Mouse (Mus musculus) left cerebral cortex, postnatal 25 days (tissue): Measurements from ENCODE around the gene Eps8l2. TPM values are rescaled to one million over a fixed set of nuclear protein-coding genes. Genes with fewer than 3 reads are reported as not detected.
"Not testable (repeated sequence)": the region's sequence is repeated elsewhere in the genome, so short reads cannot be mapped to it uniquely, and the experiment has no call there.

Experiments used
- DNase-seq, 2 experiments: peaks; one replicate each; pipeline ENCODE4 v3.0.0; 2022; ENCODE audit warnings: low spot score in 2 of 2, mixed read lengths in 1 of 2
- intact Hi-C: fragments of 180-260 bp; cut with DNase I; formaldehyde crosslinking; loops from one replicate; pipeline ENCODE4 v1.15.1; 2025
- total RNA-seq, 2 experiments: library from RNA; stranded (reverse); gene quantifications; 2 replicates each; pipeline ENCODE4 v1.2.3; 2021

Eps8l2 gene
- total RNA-seq, 2 experiments from 2014 or later = 3.0 to 3.3 TPM

GRCm38 (mm10) chr7:141392552-141393222, 54.0 kb downstream of the Eps8l2 start:
- intact Hi-C loops = no loop called here
- DNase-seq = no peak

DNA sequence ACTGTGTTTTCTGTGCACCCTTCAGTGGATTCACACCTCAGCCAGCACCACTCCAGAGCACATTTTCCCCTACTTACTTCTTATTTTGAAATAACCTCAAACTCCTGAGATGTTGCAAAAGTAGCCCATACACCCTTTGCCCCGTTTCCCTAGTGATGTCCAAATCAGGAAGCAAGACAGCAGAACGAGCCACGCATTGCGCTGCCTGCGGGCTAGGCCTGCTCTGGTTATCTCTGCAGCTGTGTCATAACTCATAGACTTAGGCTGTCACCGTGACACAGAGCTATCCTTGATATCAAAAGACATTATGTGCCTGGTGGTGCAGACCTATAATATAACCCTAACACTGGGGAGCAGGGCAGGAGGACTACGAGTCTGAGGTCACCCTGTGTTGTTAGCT, 55.5 kb downstream of the Eps8l2 start:
- intact Hi-C loops = no loop called here
- DNase-seq = no peak

- intact Hi-C loops = no loop called here
- peak in 1 of 2 experiments; percentile 43 for DNase-seq
Measured at GRCm38 (mm10) chr7:141394771-141395170, 56.1 kb downstream of the Eps8l2 start.

- intact Hi-C loops = no loop called here
- DNase-seq = no peak
Measured at GRCm38 (mm10) chr7:141395348-141395747, 56.7 kb downstream of the Eps8l2 start.

DNA sequence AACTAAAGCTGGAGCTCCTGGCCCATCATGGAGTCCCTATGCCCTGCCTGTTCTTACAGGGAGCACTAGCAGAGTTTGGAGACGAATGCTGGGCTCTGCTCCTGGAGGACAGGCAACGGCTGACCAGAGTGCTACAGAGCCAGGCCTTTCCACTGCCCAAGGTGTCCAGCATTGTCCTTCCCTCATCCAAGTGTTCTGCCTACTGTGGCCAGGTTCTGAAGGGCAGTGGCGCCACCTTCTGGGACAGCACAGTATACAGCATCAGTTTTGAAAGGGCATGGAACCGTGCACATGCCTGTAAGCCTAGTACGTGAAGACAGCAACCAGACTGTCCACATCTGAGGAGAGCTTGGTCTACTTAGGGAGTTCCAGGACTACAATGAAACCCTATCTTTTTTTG, 64.6 kb downstream of the Eps8l2 start:
- DNase-seq = no peak
- intact Hi-C loops = no loop called here

DNA sequence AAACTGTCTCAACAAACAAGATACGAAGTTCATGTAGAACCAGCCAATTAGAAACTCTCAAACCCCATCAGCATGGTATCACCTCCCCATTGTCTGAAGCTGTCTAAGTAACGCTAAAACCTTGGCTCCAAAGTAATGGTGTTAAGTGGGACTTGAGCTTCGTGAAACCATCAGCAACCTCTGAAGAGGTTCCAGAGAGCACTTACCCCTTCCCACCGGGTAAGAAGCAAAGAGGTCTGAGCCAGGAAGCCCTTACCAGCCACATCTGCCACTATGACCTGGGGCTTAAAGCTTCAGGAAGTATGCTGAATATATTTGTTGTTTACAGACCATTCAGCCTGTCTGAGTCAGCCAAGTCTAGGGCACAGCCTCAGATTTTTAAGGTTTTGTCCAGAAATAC, 66.8 kb downstream of the Eps8l2 start:
- intact Hi-C loops = no loop called here
- DNase-seq = no peak

DNA sequence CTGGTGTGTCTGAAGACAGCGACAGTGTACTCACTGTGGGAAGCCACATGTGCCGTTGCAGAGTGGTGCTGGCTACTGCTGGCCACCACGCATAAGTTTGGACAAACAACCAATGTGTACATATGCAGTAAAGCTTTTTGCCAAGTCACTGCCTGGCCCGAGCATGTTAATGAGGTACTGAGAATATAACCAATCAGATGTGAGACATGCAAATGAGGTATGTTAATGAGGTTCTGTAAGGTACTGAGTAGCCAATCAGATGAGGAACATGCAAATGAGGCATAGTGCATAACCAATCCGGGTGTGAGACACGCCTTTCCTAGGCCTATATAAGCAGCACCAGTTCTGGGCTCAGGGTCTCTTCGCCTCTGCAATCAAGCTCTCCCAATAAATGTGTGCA, 69.0 kb downstream of the Eps8l2 start:
- intact Hi-C loops = not testable (repeated sequence)

GRCm38 (mm10) chr7:141408833-141409232, 70.2 kb downstream of the Eps8l2 start:
- peak; percentile 85 to 89 for DNase-seq
- intact Hi-C loops = no loop called here

More for the DNA sequence above, 69.0 kb downstream of the Eps8l2 start:
- DNase-seq = not testable (repeated sequence)

DNA sequence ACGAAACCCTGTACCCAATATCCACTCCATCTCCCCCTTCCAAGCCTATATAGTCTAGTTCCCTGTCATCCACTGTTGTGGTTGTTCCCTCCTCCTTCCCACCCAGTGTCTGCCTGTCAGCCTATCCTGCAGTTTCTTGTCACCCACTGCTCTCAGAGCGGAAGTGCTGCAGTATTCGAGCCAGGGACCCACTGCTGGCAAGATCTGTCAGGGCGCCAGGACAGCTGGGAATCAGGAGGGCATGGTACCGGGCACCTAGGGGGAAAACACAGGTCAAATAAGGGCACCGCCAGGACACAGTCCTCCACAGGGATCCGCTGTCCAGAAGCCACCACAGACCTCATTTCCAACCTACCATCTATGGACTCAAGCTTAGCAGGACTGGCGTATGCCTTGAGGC, 72.0 kb downstream of the Eps8l2 start:
- intact Hi-C loops = loop anchor here (2.0 to 5.0 kb wide), 2 partner anchors 47 to 114 kb away; partner anchors contain the start of gene Pnpla2

GRCm38 (mm10) chr7:141411667-141412066, 73.0 kb downstream of the Eps8l2 start:
- intact Hi-C loops = loop anchor here (2.0 to 5.0 kb wide), 2 partner anchors 46 to 113 kb away; partner anchors contain the start of gene Pnpla2
- DNase-seq = no peak

More for the DNA sequence above, 72.0 kb downstream of the Eps8l2 start:
- DNase-seq = no peak

Other genes with a start within 250 kb of the Eps8l2 start
- 1 to 10 TPM; 2.9 to 3.2 TPM for gene Sigirr, start 238.3 kb upstream of the Eps8l2 start, total RNA-seq
- not detected for gene Ano9, start 221.1 kb upstream of the Eps8l2 start, total RNA-seq
- 10 to 100 TPM; 47.3 to 53.6 TPM for gene Ptdss2, start 216.5 kb upstream of the Eps8l2 start, total RNA-seq
- gene Rnh1, start 166.0 kb upstream of the Eps8l2 start, total RNA-seq = 10 to 100 TPM; 30.5 to 32.9 TPM
- 100 to 1,000 TPM; 279 to 287 TPM for gene Hras, start 144.9 kb upstream of the Eps8l2 start, total RNA-seq
- 1 to 10 TPM; 3.1 to 4.4 TPM for gene Lrrc56, start 144.7 kb upstream of the Eps8l2 start, total RNA-seq
- gene Lmntd2, start 124.8 kb upstream of the Eps8l2 start, total RNA-seq = not detected
- 1 to 10 TPM in 1 of 2 experiments, under 1 TPM in 1; 0.78 to 1.5 TPM for gene Rassf7, start 123.0 kb upstream of the Eps8l2 start, total RNA-seq
- gene Phrf1, start 110.1 kb upstream of the Eps8l2 start, total RNA-seq = 10 to 100 TPM; 75.5 to 76.4 TPM
- gene Irf7, start 72.4 kb upstream of the Eps8l2 start, total RNA-seq = 1 to 10 TPM in 1 of 2 experiments, under 1 TPM in 1; 0.78 to 1.1 TPM
- gene Cdhr5, start 62.1 kb upstream of the Eps8l2 start, total RNA-seq = not detected
- not detected for gene Sct, start 59.7 kb upstream of the Eps8l2 start, total RNA-seq
- gene Drd4, start 46.9 kb upstream of the Eps8l2 start, total RNA-seq = under 1 TPM; 0.41 to 0.66 TPM
- gene Deaf1, start 11.2 kb upstream of the Eps8l2 start, total RNA-seq = 10 to 100 TPM; 71.8 to 76.6 TPM
- gene Tmem80, start 11.1 kb upstream of the Eps8l2 start, total RNA-seq = 10 to 100 TPM; 33.4 to 34.6 TPM
- gene Taldo1, start 53.3 kb downstream of the Eps8l2 start, total RNA-seq = 100 to 1,000 TPM; 103 TPM
- 10 to 100 TPM; 41.3 to 48.4 TPM for gene Gatd1, start 75.3 kb downstream of the Eps8l2 start, total RNA-seq
- 100 to 1,000 TPM; 288 to 314 TPM for gene Cend1, start 90.6 kb downstream of the Eps8l2 start, total RNA-seq
- 100 to 1,000 TPM; 292 to 311 TPM for gene Slc25a22, start 99.0 kb downstream of the Eps8l2 start, total RNA-seq
- gene Pidd1, start 105.1 kb downstream of the Eps8l2 start, total RNA-seq = under 1 TPM; 0.64 to 0.96 TPM
- gene Rplp2, start 108.5 kb downstream of the Eps8l2 start, total RNA-seq = 100 to 1,000 TPM; 488 to 498 TPM
- 10 to 100 TPM; 21.4 to 28.6 TPM for gene Pnpla2, start 116.3 kb downstream of the Eps8l2 start, total RNA-seq
- gene Cracr2b, start 122.2 kb downstream of the Eps8l2 start, total RNA-seq = 1 to 10 TPM; 2.5 to 4.1 TPM
- 10 to 100 TPM; 25.3 to 29.6 TPM for gene Cd151, start 128.5 kb downstream of the Eps8l2 start, total RNA-seq
- gene Polr2l, start 136.3 kb downstream of the Eps8l2 start, total RNA-seq = 10 to 100 TPM; 40.8 to 45.7 TPM
- gene Tspan4, start 136.4 kb downstream of the Eps8l2 start, total RNA-seq = 10 to 100 TPM; 13.8 to 16.6 TPM
- gene Chid1, start 201.0 kb downstream of the Eps8l2 start, total RNA-seq = 10 to 100 TPM; 66.7 to 68.0 TPM
- 100 to 1,000 TPM; 194 to 208 TPM for gene Ap2a2, start 223.3 kb downstream of the Eps8l2 start, total RNA-seq